Mouse (Mus musculus): Measurements from ENCODE around the gene Dlgap4.

DNA sequence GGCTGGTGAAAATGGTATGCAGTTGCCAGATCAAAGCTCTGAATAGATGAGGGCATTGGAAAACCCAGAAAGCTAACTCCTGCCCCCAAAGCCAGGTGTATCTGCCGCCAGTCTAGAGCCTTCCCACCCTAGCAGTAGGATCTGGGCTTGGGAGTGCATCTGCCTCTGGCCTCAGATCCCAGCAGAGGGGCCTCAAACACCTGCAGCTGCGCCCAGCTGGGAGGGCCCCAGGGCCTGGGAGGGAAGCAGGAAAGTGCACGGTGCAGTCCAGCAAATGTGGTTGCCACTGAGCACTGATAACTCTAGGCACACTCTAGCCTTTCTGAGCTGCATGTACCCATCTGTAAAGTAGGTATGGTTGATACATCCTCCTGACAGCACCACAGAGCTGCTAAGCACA, 129.7 kb downstream of the Dlgap4 start:
- TF ChIP-seq CTCF (conservative IDR thresholded peaks at IDR 0.05; ENCODE audit: low read length) (no peak), NANOG (IDR thresholded peaks at IDR 0.05; ENCODE audit: borderline replicate concordance, low read length) (no peak), POU5F1 (IDR thresholded peaks at IDR 0.05; ENCODE audit: borderline replicate concordance, low read length) (no peak)
